Mouse (Mus musculus) myocyte (in vitro differentiated cells): ENCODE data around the gene Tmod3.

Source experiments
- CEBPB ChIP-seq: IDR thresholded peaks from 2 replicates; pipeline ENCODE4 v1.6.1; 2011; ENCODE audit warnings: mild to moderate bottlenecking, moderate library complexity; ENCODE audit not compliant: poor library complexity, insufficient read depth, severe bottlenecking
- MAX ChIP-seq: IDR thresholded peaks from one replicate; pipeline ENCODE4 v1.6.1; 2011; ENCODE audit warnings: low read depth, mild to moderate bottlenecking, control low read depth
- MYOG ChIP-seq, 3 experiments: IDR thresholded peaks; one replicate each; pipeline ENCODE4 v1.6.1; 2011; ENCODE audit warnings: control low read depth in 2 of 3, low read depth in 2 of 3, mild to moderate bottlenecking in 2 of 3; ENCODE audit not compliant: insufficient read length in 2 of 3, control insufficient read depth in 1 of 3, insufficient read depth in 1 of 3
- POLR2A ChIP-seq: IDR thresholded peaks from one replicate; pipeline ENCODE4 v1.6.1; 2011; ENCODE audit warnings: low read depth, mild to moderate bottlenecking, control low read depth, moderate library complexity; ENCODE audit not compliant: insufficient read length
- REST ChIP-seq: IDR thresholded peaks from one replicate; pipeline ENCODE4 v1.6.1; 2011; ENCODE audit warnings: mild to moderate bottlenecking, control low read depth, moderate library complexity; ENCODE audit not compliant: insufficient read depth, insufficient read length
- USF1 ChIP-seq: IDR thresholded peaks from one replicate; pipeline ENCODE4 v1.6.1; 2011; ENCODE audit warnings: low read depth, mild to moderate bottlenecking, control low read depth, moderate library complexity

DNA sequence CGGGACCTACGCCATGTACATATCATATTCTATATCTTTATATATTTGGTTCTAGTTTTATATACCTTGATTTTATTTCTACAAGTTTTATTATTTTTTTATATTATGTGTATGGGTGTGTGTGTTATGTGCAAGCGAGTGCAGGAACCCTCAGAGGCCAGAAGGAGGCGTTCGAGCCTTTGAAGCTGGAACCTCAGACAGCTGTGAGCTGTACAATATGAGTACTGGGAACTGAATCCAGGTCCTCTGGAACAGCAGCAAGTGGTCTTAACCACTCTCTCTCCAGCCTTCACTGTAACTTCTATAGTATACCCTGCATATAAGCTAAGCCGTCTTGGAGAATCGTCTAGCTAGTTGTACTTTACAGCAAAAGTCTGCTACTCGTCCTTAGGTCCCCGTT is 31.4 kb downstream of the Tmod3 start:
- TF ChIP-seq REST (no peak), MYOG (IDR thresholded peaks at IDR 0.05; ENCODE audit: control insufficient read depth in 1 of 3, insufficient read depth in 1 of 3, insufficient read length in 2 of 3, low read depth in 2 of 3) (no peak), POLR2A (no peak), MAX (no peak), USF1 (no peak), CEBPB (no peak)
